Mouse (Mus musculus) liver, embryonic 11.5 days (tissue): ENCODE data around the gene Erh. TPM values are rescaled to one million over a fixed set of nuclear protein-coding genes. Genes with fewer than 3 reads are reported as not detected.
A peak's percentile ranks its signal among the peaks of the same experiment; 100 is the strongest.

ENCODE experiments used
- ATAC-seq: fragments of 200-750 bp; cut with Nextera tagmentation; replicated peaks from 2 replicates; pipeline ENCODE4 v1.8.0; 2017; ENCODE audit warnings: moderate number of reproducible peaks, mild to moderate bottlenecking, moderate TSS enrichment, moderate library complexity; ENCODE audit not compliant: low FRiP score
- DNase-seq: peaks from one replicate; pipeline ENCODE4 v3.0.0-alpha.2; 2017; ENCODE audit warnings: low spot score
- H3K27ac ChIP-seq: fragments of 300-500 bp; sonication (generic); 2 replicates; pipeline ENCODE4 v1.5.1; 2014; ENCODE audit warnings: mild to moderate bottlenecking, low read depth, low read length, control low read depth
- H3K27me3 ChIP-seq: fragments of 300-500 bp; sonication (generic); replicated peaks from 2 replicates; pipeline ENCODE4 v1.6.1; 2014; ENCODE audit warnings: low read length, mixed read lengths; ENCODE audit not compliant: control insufficient read depth, insufficient read depth
- H3K36me3 ChIP-seq: fragments of 300-500 bp; sonication (generic); 2 replicates; pipeline ENCODE4 v1.6.1; 2014; ENCODE audit warnings: mild to moderate bottlenecking, low read length, moderate library complexity, mixed read lengths; ENCODE audit not compliant: control insufficient read depth, insufficient read depth
- H3K4me1 ChIP-seq: fragments of 300-500 bp; sonication (generic); replicated peaks from 2 replicates; pipeline ENCODE4 v1.6.1; 2014; ENCODE audit warnings: low read length, mixed read lengths; ENCODE audit not compliant: control insufficient read depth, insufficient read depth
- H3K4me2 ChIP-seq: fragments of 300-500 bp; sonication (generic); 2 replicates; pipeline ENCODE4 v1.6.1; 2014; ENCODE audit warnings: mild to moderate bottlenecking, control low read depth, moderate library complexity
- H3K4me3 ChIP-seq: fragments of 300-500 bp; sonication (generic); 2 replicates; pipeline ENCODE4 v1.5.1; 2014; ENCODE audit warnings: low read depth, low read length, control low read depth
- H3K9ac ChIP-seq: fragments of 300-500 bp; sonication (generic); 2 replicates; pipeline ENCODE4 v1.6.1; 2014; ENCODE audit warnings: low read depth, low read length, control low read depth
- H3K9me3 ChIP-seq: fragments of 300-500 bp; sonication (generic); 2 replicates; pipeline ENCODE4 v1.6.1; 2016; ENCODE audit warnings: low read length, inconsistent platforms, mixed read lengths; ENCODE audit not compliant: control insufficient read depth
- WGBS: fragments of 180-500 bp; shearing (Covaris S2); extraction: QIAGEN DNeasy Blood & Tissue Kit; methylation state at CpG from one replicate; pipeline ENCODE4 v1.1.7; 2014; 5-methylcytosine and 5-hydroxymethylcytosine counted together
- polyA plus RNA-seq: library from polyadenylated mRNA; unstranded; fragments of >200 nt; fragmentation: Nextera tagmentation; extraction: Ambion mirVana; gene quantifications from 2 replicates; pipeline ENCODE4 v1.2.1, GENCODE M21; 2014

Gene Erh
- polyA plus RNA-seq, 1 experiment from 2014 or later = 304 TPM

GRCm38 (mm10) chr12:80644506-80644868 is 346 bp upstream of the Erh start:
- H3K36me3 ChIP-seq = peaks cover 7% of the 10 kb centered on the region
- peaks cover 25% of the 10 kb centered on the region for H3K4me1 ChIP-seq
- peak overlapping the region; percentile 97 for H3K4me3 ChIP-seq
- peak overlapping the region; percentile 99 for H3K9ac ChIP-seq
- H3K4me2 ChIP-seq = peak overlapping the region; percentile 78
- DNase-seq (no peak), ATAC-seq (no peak; the same call in 1 of the 2 replicates)
- no peaks in the 10 kb centered on the region for H3K9me3 ChIP-seq
- WGBS = 7% methylated on average over 18 of the region's 18 CpGs
- no peaks in the 10 kb centered on the region for H3K27me3 ChIP-seq
- H3K27ac ChIP-seq = peak overlapping the region; percentile 89; the same call in 1 of the 2 replicates

GRCm38 (mm10) chr12:80642725-80643692 is 1.1 kb downstream of the Erh start:
- peaks cover 25% of the 10 kb centered on the region for H3K4me1 ChIP-seq
- peak overlapping the region; percentile 78 for H3K4me2 ChIP-seq
- H3K36me3 ChIP-seq = peaks cover 17% of the 10 kb centered on the region
- H3K9ac ChIP-seq = peak overlapping the region; percentile 99
- peak overlapping the region; percentile 89 for H3K27ac ChIP-seq
- peak overlapping the region; percentile 97 for H3K4me3 ChIP-seq
- no peaks in the 10 kb centered on the region for H3K27me3 ChIP-seq
- no peaks in the 10 kb centered on the region for H3K9me3 ChIP-seq
- ATAC-seq = peak; percentile 45
- DNase-seq = peak; percentile 83
- 2% methylated on average over 47 of the region's 48 CpGs for WGBS

GRCm38 (mm10) chr12:80631790-80632189 is 12.4 kb downstream of the Erh start:
- no peak for DNase-seq
- Histone ChIP-seq H3K36me3 (peaks cover 23% of the 10 kb centered on the region), H3K27me3 (no peaks in the 10 kb centered on the region), H3K9ac (no peak overlapping the region), H3K9me3 (no peaks in the 10 kb centered on the region), H3K4me2 (no peak overlapping the region), H3K4me1 (no peaks in the 10 kb centered on the region), H3K27ac (no peak overlapping the region), H3K4me3 (no peak overlapping the region)
- no peak for ATAC-seq
- WGBS = 85% methylated on average over 5 of the region's 5 CpGs

GRCm38 (mm10) chr12:80620501-80620900 is 23.6 kb downstream of the Erh start:
- H3K27me3 ChIP-seq = no peaks in the 10 kb centered on the region
- no peak for ATAC-seq
- no peaks in the 10 kb centered on the region for H3K4me1 ChIP-seq
- DNase-seq = no peak
- no peaks in the 10 kb centered on the region for H3K36me3 ChIP-seq
- no peak overlapping the region for H3K9ac ChIP-seq
- H3K4me3 ChIP-seq = no peak overlapping the region
- 66% methylated on average over 5 of the region's 5 CpGs for WGBS
- H3K27ac ChIP-seq = no peak overlapping the region
- no peaks in the 10 kb centered on the region for H3K9me3 ChIP-seq
- H3K4me2 ChIP-seq = no peak overlapping the region

- H3K4me3 ChIP-seq = no peak overlapping the region
- no peaks in the 10 kb centered on the region for H3K36me3 ChIP-seq
- DNase-seq (no peak), ATAC-seq (no peak)
- 51% methylated on average over 7 of the region's 7 CpGs for WGBS
- no peak overlapping the region for H3K9ac ChIP-seq
- H3K27me3 ChIP-seq = no peaks in the 10 kb centered on the region
- H3K4me2 ChIP-seq = no peak overlapping the region
- no peaks in the 10 kb centered on the region for H3K4me1 ChIP-seq
- H3K9me3 ChIP-seq = no peaks in the 10 kb centered on the region
- H3K27ac ChIP-seq = no peak overlapping the region
These were observed 28.5 kb downstream of the Erh start for GRCm38 (mm10) chr12:80615371-80616257.

- H3K9ac ChIP-seq = no peak overlapping the region
- H3K4me2 ChIP-seq = no peak overlapping the region
- H3K4me1 ChIP-seq = no peaks in the 10 kb centered on the region
- 66% methylated on average over 9 of the region's 9 CpGs for WGBS
- H3K4me3 ChIP-seq = no peak overlapping the region
- no peaks in the 10 kb centered on the region for H3K27me3 ChIP-seq
- no peak overlapping the region for H3K27ac ChIP-seq
- no peaks in the 10 kb centered on the region for H3K9me3 ChIP-seq
- ATAC-seq = no peak
- DNase-seq = no peak
- no peaks in the 10 kb centered on the region for H3K36me3 ChIP-seq
These were observed 31.9 kb downstream of the Erh start for GRCm38 (mm10) chr12:80612113-80612791.

- Histone ChIP-seq H3K27ac (no peak overlapping the region), H3K4me1 (no peaks in the 10 kb centered on the region), H3K4me3 (no peak overlapping the region), H3K36me3 (no peaks in the 10 kb centered on the region), H3K27me3 (no peaks in the 10 kb centered on the region), H3K9ac (no peak overlapping the region), H3K9me3 (no peaks in the 10 kb centered on the region), H3K4me2 (no peak overlapping the region)
- WGBS = 73% methylated on average over 3 of the region's 3 CpGs
- DNase-seq (no peak), ATAC-seq (no peak)
These were observed 34.2 kb downstream of the Erh start for GRCm38 (mm10) chr12:80609928-80610327.

GRCm38 (mm10) chr12:80608576-80608975 is 35.6 kb downstream of the Erh start:
- Histone ChIP-seq H3K9me3 (no peaks in the 10 kb centered on the region), H3K9ac (no peak overlapping the region), H3K4me2 (no peak overlapping the region), H3K27me3 (no peaks in the 10 kb centered on the region), H3K4me1 (peaks cover 4% of the 10 kb centered on the region; the same call in 1 of the 2 replicates), H3K4me3 (no peak overlapping the region), H3K27ac (no peak overlapping the region), H3K36me3 (no peaks in the 10 kb centered on the region)
- 58% methylated on average over 1 of the region's 1 CpGs for WGBS
- DNase-seq = no peak
- ATAC-seq = no peak
